Mouse (Mus musculus) thymus, adult 2 months (tissue): ENCODE measurements around the gene Ncoa7.

Experiments
- CTCF ChIP-seq: fragments of 200-500 bp; IDR thresholded peaks from 2 replicates; pipeline ENCODE4 v1.5.1; 2012; ENCODE audit warnings: mild to moderate bottlenecking, control low read depth, low read length, moderate library complexity, borderline replicate concordance; ENCODE audit not compliant: control insufficient read depth, poor library complexity, insufficient read depth; ENCODE audit errors: extremely low read depth
- POLR2A ChIP-seq: fragments of 200-500 bp; IDR thresholded peaks from 2 replicates; pipeline ENCODE4 v1.6.1; 2012; ENCODE audit warnings: mild to moderate bottlenecking, low read length, control low read depth, moderate library complexity; ENCODE audit not compliant: control insufficient read depth, poor library complexity, insufficient read depth; ENCODE audit errors: extremely low read depth

DNA sequence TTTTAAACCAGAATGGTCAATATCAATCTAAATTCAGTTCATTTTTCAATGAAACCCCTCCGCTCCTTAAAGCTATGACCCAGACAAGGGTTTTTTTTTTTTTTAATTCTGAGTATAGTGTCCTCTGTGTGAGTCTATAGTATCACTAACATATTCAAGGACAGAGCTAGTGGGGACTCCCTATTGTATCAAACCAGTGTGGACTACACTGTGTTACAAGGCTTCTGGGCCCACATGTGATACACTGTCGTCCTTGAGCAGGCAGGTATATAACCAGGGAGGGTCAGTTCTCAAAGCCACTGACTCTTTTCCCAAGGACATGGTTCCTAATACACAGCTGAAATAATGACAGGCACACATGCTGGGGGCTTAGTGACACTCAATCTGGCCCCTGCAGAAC is 27.1 kb downstream of the Ncoa7 start:
- TF ChIP-seq POLR2A (no peak), CTCF (no peak)
